Mouse (Mus musculus) lung, adult 18-20 months (tissue): Measurements from ENCODE around the gene Tmtc2.

Experiments used
- DNase-seq, 2 experiments: peaks; one replicate each; pipeline ENCODE4 v3.0.0; 2022; ENCODE audit warnings: mixed read lengths in 2 of 2

The Tmtc2 gene

DNA sequence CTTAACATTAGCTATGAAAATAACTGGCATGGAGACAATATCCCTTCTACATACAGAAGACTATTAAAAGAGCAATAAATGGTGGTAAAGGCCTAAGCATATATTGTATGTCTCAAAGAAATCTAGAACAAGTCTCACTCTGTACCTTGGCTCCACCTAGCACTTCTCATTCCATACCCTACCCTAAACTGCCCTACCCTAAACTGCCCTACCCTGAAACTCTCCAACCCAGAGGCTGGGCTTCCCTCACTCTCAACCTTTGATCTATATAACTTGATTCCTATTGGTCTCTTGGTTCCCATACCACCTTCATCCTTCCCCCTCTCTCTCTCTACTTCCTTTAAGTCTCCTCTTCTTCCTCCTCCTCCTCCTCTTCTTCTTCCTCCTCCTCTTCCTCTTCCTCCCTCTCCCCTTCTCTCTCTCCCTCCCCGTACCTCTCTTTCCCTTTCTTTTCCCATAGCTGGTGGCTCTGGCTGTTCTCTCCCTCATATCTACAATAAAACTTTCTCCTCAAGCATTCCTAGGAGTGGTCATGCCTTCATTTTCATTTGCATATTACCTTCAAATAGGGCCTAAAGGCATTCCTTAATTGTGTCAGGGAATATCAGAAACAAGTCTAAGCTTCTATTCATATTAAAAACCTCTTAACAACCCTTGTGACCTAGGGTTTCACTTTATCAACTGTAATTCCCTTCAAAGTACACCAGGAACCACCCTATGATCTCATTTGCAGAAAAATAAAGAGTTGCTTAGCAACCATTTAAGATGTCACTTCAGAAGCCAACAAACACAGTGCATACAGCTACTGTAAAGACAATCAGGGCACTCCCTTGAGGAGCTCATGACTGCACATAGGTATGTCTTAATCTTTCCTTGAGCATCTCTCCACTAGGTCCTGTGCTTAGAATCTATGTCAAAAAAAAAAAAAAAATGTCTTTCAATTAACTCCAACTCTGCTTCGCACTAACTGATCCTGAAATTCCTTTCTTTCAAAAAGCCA is 29.9 kb downstream of the Tmtc2 start:
- no peak for DNase-seq

- DNase-seq = no peak
Measured at GRCm38 (mm10) chr10:105542081-105542480, 32.2 kb downstream of the Tmtc2 start.

- DNase-seq = no peak
Measured at GRCm38 (mm10) chr10:105539697-105540096, 34.6 kb downstream of the Tmtc2 start.

- no peak for DNase-seq
Measured at GRCm38 (mm10) chr10:105536910-105537309, 37.3 kb downstream of the Tmtc2 start.

DNA sequence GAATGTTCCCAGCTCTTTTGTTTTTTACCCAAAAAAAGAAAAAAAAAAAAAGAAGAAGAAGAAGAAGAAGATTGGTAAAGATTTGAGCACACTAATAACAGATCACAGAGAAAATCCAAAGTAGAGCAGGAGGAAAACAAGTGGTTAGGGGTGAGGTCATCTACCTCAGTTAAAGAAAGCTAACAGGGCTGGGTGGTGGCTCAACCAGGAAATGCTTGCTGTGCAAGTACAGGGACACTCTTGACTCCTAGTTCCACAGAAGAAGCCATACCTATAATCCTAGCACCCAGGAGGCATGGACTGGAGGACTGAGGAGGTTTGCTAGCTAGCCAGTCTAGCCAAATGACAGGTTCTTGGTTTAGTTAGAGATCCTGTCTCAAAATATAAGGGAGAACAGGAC is 38.4 kb downstream of the Tmtc2 start:
- DNase-seq = no peak

- no peak for DNase-seq
Measured at GRCm38 (mm10) chr10:105532747-105533146, 41.5 kb downstream of the Tmtc2 start.

DNA sequence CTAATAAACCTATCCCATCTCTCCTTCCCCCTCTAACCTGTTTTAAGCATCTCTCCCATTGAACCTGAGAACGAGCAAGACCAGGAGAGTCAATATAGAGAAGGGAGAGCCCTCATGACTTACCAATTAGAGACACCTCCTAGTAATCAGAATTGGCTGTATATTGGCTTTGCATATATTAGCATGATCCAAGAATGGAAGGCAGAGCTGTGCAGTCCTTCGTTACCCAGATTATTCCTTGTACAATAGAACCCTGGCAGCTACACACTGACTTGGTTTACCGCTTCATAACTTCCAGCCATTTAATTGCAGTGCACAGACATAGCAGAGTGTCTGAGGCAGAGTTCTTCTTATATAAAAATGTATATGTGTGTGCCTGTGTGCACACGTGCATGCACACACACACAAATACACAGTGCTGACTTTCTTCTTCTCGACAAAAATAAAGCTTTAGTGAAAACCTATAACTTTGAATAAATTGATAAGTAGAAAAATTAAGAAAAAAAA is 42.2 kb downstream of the Tmtc2 start:
- DNase-seq = no peak

DNA sequence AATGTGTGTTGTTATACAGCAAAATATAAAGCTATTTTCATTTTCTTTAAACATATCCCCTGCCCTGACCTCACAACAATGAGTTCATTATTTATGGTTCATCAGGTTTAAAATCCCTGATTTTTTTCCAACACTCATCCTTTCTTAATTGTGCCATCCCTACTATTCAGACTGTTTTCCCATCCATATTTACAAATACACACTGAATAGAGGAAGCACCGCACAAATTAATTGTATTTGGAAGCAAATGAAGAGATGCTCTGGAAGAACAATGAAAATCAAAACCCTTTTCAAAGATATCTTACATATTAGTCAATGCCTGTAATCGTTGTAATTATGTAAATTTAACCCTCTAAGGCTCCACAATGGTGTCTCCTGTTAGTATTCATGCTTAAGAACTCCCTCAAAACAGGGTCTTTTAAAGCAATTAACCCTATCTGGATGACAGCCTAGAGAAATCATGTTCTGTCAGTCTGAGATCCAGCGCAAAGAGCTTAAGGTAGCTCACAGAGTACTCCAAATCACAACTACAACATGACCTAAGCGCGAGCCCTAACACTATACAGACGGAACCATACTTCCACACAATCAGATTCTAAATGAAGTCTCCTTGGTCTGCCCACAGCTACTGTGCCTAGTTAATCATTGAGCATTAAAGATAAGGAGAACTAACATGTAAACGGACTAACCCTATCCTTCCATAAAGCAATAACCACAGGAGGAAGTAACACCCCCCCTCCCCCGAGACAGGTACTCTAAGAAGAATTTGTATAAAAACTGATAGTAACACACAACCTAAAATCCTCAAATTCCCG is 43.0 kb downstream of the Tmtc2 start:
- no peak for DNase-seq

DNA sequence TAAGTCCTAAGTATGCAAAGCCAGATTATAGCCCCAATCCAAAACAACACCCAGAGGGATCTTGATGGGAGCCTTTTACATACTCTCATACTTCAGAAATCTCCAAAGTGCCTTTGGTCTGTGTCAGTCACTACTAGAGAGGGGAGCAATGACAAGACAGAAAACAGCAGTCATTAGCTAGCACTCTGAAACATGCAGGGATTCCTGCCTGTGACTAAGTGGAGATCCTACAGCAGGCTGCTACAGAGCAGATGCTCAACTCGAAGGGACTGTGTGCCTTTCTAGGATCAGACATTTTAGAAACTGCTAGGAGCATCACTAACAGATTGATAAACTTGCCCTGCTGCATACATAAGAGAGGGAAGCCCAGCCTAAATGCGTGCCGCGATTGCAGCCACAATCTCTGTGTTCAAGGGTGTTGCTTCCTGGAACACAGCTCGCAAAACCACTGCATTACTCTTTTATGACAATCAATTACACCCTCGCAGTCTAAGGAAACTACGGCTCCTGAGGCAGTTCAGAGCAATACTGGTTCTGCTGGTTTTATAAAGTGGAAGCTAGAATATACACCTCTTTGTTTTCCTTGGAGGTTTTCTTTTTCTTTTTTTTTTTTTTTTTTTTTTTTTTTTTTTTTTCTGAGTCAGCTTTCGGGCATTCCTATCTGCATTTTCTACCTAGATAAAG is 50.7 kb downstream of the Tmtc2 start:
- DNase-seq = peak; percentile 15 to 21

DNA sequence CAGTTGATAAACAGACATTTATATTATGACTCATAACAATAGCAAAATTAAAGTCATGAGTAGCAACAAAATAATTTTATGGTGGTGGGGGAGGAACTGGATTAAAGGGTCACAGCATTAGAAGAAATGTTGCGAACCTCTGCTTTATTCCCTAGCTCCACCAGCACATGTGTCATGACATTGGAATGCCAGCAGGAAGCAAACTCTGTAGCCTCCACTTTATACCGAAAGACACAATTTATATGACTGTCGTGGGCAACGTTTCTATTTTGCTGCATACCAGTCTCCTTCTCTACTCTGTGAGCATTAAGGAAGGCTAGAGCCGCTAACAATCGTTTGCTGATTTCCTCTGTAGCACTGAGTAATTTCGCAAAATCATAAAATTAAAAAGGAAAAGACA is 51.8 kb downstream of the Tmtc2 start:
- DNase-seq = no peak

GRCm38 (mm10) chr10:105519154-105519806 is 55.0 kb downstream of the Tmtc2 start:
- no peak for DNase-seq

- DNase-seq = no peak
Measured at GRCm38 (mm10) chr10:105518144-105518543, 56.1 kb downstream of the Tmtc2 start.

DNA sequence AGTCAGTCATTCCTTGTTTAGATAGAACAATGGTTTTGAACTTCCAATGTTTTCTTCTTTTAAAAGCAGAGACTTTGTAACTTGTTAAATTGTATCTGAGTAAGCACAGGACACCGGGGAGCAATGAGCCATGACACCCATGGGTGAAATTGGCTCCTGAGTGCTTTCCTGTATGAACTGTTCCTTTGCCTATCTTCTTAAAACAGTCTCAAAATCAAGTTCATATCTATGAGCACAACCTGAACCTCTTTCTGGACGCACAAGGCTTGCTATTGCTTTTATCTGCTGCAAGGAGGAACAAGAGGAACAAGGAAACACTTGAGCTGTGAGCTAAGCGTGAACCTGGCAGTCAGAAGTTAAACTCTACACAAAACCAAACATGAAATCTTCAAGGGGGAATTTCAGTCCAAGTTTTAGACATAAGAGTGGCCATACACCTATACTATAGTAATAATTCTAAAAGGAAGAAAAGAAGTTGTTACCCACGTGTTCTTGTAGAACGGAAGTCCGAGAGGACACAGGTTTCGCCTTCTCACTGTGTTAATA is 60.4 kb downstream of the Tmtc2 start:
- DNase-seq = peak in 1 of 2 experiments; percentile 23

- DNase-seq = peak in 1 of 2 experiments; percentile 19
Measured at GRCm38 (mm10) chr10:105509896-105510272, 64.4 kb downstream of the Tmtc2 start.

GRCm38 (mm10) chr10:105509146-105509895 is 64.9 kb downstream of the Tmtc2 start:
- DNase-seq = no peak

GRCm38 (mm10) chr10:105507982-105508786 is 66.1 kb downstream of the Tmtc2 start:
- no peak for DNase-seq

GRCm38 (mm10) chr10:105506046-105506445 is 68.2 kb downstream of the Tmtc2 start:
- DNase-seq = no peak

- DNase-seq = no peak
Measured at GRCm38 (mm10) chr10:105504472-105504871, 69.8 kb downstream of the Tmtc2 start.

DNA sequence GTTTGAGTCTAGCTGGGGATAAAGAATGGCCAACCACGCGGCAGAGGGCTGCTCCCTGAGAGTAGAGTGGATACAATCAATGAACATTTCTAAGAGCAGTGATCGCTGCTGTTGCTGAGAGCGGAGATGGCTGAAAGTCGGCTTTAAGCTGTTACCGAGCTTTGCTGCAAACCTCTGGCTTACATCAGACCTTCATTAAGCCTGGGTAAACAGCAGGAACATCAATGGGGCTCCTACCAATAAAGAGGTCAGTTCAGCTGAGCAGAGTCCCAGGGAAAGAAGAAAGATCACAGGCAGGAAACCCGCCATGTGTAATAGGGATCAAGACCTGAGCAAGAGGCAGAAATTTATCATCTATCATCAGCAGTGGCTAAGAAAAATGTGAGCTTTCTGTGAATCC is 72.5 kb downstream of the Tmtc2 start:
- DNase-seq = no peak

GRCm38 (mm10) chr10:105500482-105500881 is 73.8 kb downstream of the Tmtc2 start:
- peak; percentile 18 to 58 for DNase-seq
